Mouse (Mus musculus): ENCODE results near the gene Dpp6. TPM values are rescaled to one million over a fixed set of nuclear protein-coding genes. Genes with fewer than 3 reads are reported as not detected.

The Dpp6 gene
- polyA plus RNA-seq, 1 experiment from 2014 or later = 42.0 TPM

DNA sequence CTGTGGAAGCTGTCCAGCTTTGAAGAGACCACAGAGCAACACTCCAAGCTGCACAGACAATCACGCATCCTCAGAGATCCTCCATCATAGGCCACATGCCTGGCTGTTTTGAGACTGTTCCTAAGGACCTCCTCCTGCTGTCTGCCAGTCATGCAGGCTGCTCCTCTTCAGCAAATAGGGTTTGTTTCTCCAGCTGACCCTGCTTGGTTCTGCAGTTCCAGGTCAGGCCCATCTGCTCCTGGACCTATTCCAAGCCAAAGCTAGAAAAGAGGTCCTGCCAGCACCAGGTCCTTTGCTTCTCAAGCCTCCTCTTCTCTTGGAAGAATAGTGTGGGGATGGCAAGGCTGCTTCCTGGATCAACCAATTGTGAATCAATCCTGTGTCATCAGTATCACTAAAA, 556.9 kb downstream of the Dpp6 start:
- no peak for ATAC-seq

GRCm38 (mm10) chr5:27375841-27376240, 558.8 kb downstream of the Dpp6 start:
- Histone ChIP-seq H3K4me3 (replicated peaks; ENCODE audit: low read length) (no peak overlapping the region), H3K9ac (replicated peaks; ENCODE audit: low read depth, low read length) (no peak overlapping the region), H3K36me3 (ENCODE audit: control insufficient read depth, insufficient read depth) (no peaks in the 10 kb centered on the region), H3K4me2 (ENCODE audit: low read length) (no peak overlapping the region), H3K9me3 (ENCODE audit: control insufficient read depth, low read length) (no peaks in the 10 kb centered on the region), H3K27ac (ENCODE audit: low read length) (no peak overlapping the region), H3K27me3 (replicated peaks; ENCODE audit: control insufficient read depth, insufficient read depth, low read length) (no peaks in the 10 kb centered on the region), H3K4me1 (replicated peaks; ENCODE audit: control insufficient read depth, insufficient read depth, low read length) (no peaks in the 10 kb centered on the region)
- WGBS = 84% methylated on average over 3 of the region's 3 CpGs
- ATAC-seq = no peak

More for the DNA sequence above, 556.9 kb downstream of the Dpp6 start:
- H3K4me2 ChIP-seq (ENCODE audit: low read length) = no peak overlapping the region
- H3K4me3 ChIP-seq (replicated peaks; ENCODE audit: low read length) = no peak overlapping the region
- H3K4me1 ChIP-seq (replicated peaks; ENCODE audit: control insufficient read depth, insufficient read depth, low read length) = no peaks in the 10 kb centered on the region
- H3K36me3 ChIP-seq (ENCODE audit: control insufficient read depth, insufficient read depth) = no peaks in the 10 kb centered on the region
- H3K9me3 ChIP-seq (ENCODE audit: control insufficient read depth, low read length) = no peaks in the 10 kb centered on the region
- H3K27ac ChIP-seq (ENCODE audit: low read length) = no peak overlapping the region
- no peaks in the 10 kb centered on the region for H3K27me3 ChIP-seq (replicated peaks; ENCODE audit: control insufficient read depth, insufficient read depth, low read length)
- no peak overlapping the region for H3K9ac ChIP-seq (replicated peaks; ENCODE audit: low read depth, low read length)
- 74% methylated on average over 1 of the region's 1 CpGs for WGBS

GRCm38 (mm10) chr5:27380656-27381385, 563.8 kb downstream of the Dpp6 start:
- no peaks in the 10 kb centered on the region for H3K9me3 ChIP-seq (ENCODE audit: control insufficient read depth, low read length)
- no peak overlapping the region for H3K4me2 ChIP-seq (ENCODE audit: low read length)
- no peak for ATAC-seq
- H3K27ac ChIP-seq (ENCODE audit: low read length) = no peak overlapping the region
- H3K4me1 ChIP-seq (replicated peaks; ENCODE audit: control insufficient read depth, insufficient read depth, low read length) = no peaks in the 10 kb centered on the region
- no peaks in the 10 kb centered on the region for H3K27me3 ChIP-seq (replicated peaks; ENCODE audit: control insufficient read depth, insufficient read depth, low read length)
- no peak overlapping the region for H3K4me3 ChIP-seq (replicated peaks; ENCODE audit: low read length)
- no peak overlapping the region for H3K9ac ChIP-seq (replicated peaks; ENCODE audit: low read depth, low read length)
- WGBS = 83% methylated on average over 4 of the region's 4 CpGs
- no peaks in the 10 kb centered on the region; the same call in 1 of the 2 replicates for H3K36me3 ChIP-seq (ENCODE audit: control insufficient read depth, insufficient read depth)

DNA sequence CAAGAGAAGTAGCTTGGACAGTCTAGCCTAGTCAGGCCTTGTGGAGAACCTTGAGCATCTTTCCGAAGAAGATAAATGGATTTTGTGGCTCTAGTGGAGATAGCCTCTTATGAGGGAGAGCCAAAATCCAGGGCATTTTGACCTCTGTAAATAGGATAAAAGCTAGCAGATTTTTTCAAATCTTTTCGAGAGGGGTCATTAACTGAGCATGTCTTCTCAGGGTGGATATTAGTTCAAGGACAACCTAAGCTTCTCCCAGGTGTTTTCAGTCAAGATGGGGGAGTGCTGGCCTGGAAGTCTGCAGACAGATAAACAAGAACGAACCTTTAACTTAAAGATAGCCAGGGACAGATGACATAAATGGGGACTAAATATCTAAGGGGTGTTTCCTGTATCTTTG, 581.4 kb downstream of the Dpp6 start:
- H3K9me3 ChIP-seq (ENCODE audit: control insufficient read depth, low read length) = no peaks in the 10 kb centered on the region
- H3K4me2 ChIP-seq (ENCODE audit: low read length) = no peak overlapping the region
- H3K4me3 ChIP-seq (replicated peaks; ENCODE audit: low read length) = no peak overlapping the region
- H3K27ac ChIP-seq (ENCODE audit: low read length) = no peak overlapping the region
- H3K9ac ChIP-seq (replicated peaks; ENCODE audit: low read depth, low read length) = no peak overlapping the region
- no peaks in the 10 kb centered on the region for H3K4me1 ChIP-seq (replicated peaks; ENCODE audit: control insufficient read depth, insufficient read depth, low read length)
- WGBS = 90% methylated on average over 3 of the region's 3 CpGs
- H3K27me3 ChIP-seq (replicated peaks; ENCODE audit: control insufficient read depth, insufficient read depth, low read length) = no peaks in the 10 kb centered on the region
- no peaks in the 10 kb centered on the region for H3K36me3 ChIP-seq (ENCODE audit: control insufficient read depth, insufficient read depth)
- no peak for ATAC-seq

DNA sequence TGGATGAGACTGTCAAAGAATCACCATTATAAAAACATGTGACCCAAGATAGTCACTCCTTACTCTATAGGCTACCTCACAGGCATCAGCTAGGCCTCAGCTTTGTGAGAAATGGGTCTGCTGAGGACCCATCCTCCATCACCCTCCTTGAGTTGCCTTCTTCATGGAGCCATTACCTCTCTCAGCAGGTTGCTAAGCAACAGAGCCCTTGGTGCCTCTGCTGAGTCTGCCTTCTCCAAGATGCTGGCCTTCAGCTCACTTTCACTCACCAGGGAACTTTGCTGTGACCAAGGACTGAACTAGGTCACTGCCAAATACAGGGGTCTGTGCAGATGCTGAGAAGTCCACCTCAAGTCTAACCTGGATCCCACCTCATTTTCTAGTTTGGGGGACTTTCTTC, 582.1 kb downstream of the Dpp6 start:
- no peak for ATAC-seq
- no peaks in the 10 kb centered on the region for H3K36me3 ChIP-seq (ENCODE audit: control insufficient read depth, insufficient read depth)
- no peak overlapping the region for H3K9ac ChIP-seq (replicated peaks; ENCODE audit: low read depth, low read length)
- H3K27me3 ChIP-seq (replicated peaks; ENCODE audit: control insufficient read depth, insufficient read depth, low read length) = no peaks in the 10 kb centered on the region
- no peaks in the 10 kb centered on the region for H3K4me1 ChIP-seq (replicated peaks; ENCODE audit: control insufficient read depth, insufficient read depth, low read length)
- no peak overlapping the region for H3K4me2 ChIP-seq (ENCODE audit: low read length)
- no peaks in the 10 kb centered on the region for H3K9me3 ChIP-seq (ENCODE audit: control insufficient read depth, low read length)
- no peak overlapping the region for H3K27ac ChIP-seq (ENCODE audit: low read length)
- no peak overlapping the region for H3K4me3 ChIP-seq (replicated peaks; ENCODE audit: low read length)

- WGBS = 97% methylated on average over 1 of the region's 1 CpGs
- H3K27ac ChIP-seq (ENCODE audit: low read length) = no peak overlapping the region
- ATAC-seq = no peak
- no peaks in the 10 kb centered on the region for H3K36me3 ChIP-seq (ENCODE audit: control insufficient read depth, insufficient read depth)
- no peaks in the 10 kb centered on the region for H3K4me1 ChIP-seq (replicated peaks; ENCODE audit: control insufficient read depth, insufficient read depth, low read length)
- no peaks in the 10 kb centered on the region for H3K9me3 ChIP-seq (ENCODE audit: control insufficient read depth, low read length)
- no peak overlapping the region for H3K9ac ChIP-seq (replicated peaks; ENCODE audit: low read depth, low read length)
- H3K4me2 ChIP-seq (ENCODE audit: low read length) = no peak overlapping the region
- H3K27me3 ChIP-seq (replicated peaks; ENCODE audit: control insufficient read depth, insufficient read depth, low read length) = no peaks in the 10 kb centered on the region
- no peak overlapping the region for H3K4me3 ChIP-seq (replicated peaks; ENCODE audit: low read length)
Measured at GRCm38 (mm10) chr5:27402616-27403015, 585.6 kb downstream of the Dpp6 start.

- Histone ChIP-seq H3K27me3 (replicated peaks; ENCODE audit: control insufficient read depth, insufficient read depth, low read length) (no peaks in the 10 kb centered on the region), H3K36me3 (ENCODE audit: control insufficient read depth, insufficient read depth) (no peaks in the 10 kb centered on the region), H3K4me2 (ENCODE audit: low read length) (no peak overlapping the region), H3K4me3 (replicated peaks; ENCODE audit: low read length) (no peak overlapping the region), H3K4me1 (replicated peaks; ENCODE audit: control insufficient read depth, insufficient read depth, low read length) (no peaks in the 10 kb centered on the region), H3K9me3 (ENCODE audit: control insufficient read depth, low read length) (no peaks in the 10 kb centered on the region), H3K27ac (ENCODE audit: low read length) (no peak overlapping the region), H3K9ac (replicated peaks; ENCODE audit: low read depth, low read length) (no peak overlapping the region)
- 77% methylated on average over 7 of the region's 7 CpGs for WGBS
- no peak for ATAC-seq
Measured at GRCm38 (mm10) chr5:27408854-27409253, 591.9 kb downstream of the Dpp6 start.

- WGBS = 35% methylated on average over 3 of the region's 3 CpGs
- ATAC-seq = no peak
Measured at GRCm38 (mm10) chr5:27413023-27413422, 596.0 kb downstream of the Dpp6 start.

GRCm38 (mm10) chr5:27415518-27415917, 598.5 kb downstream of the Dpp6 start:
- WGBS = 82% methylated on average over 4 of the region's 4 CpGs
- H3K27ac ChIP-seq (ENCODE audit: low read length) = no peak overlapping the region
- no peaks in the 10 kb centered on the region for H3K9me3 ChIP-seq (ENCODE audit: control insufficient read depth, low read length)
- no peaks in the 10 kb centered on the region for H3K27me3 ChIP-seq (replicated peaks; ENCODE audit: control insufficient read depth, insufficient read depth, low read length)
- H3K4me2 ChIP-seq (ENCODE audit: low read length) = no peak overlapping the region
- H3K4me3 ChIP-seq (replicated peaks; ENCODE audit: low read length) = no peak overlapping the region
- H3K9ac ChIP-seq (replicated peaks; ENCODE audit: low read depth, low read length) = no peak overlapping the region
- ATAC-seq = no peak
- no peaks in the 10 kb centered on the region for H3K4me1 ChIP-seq (replicated peaks; ENCODE audit: control insufficient read depth, insufficient read depth, low read length)
- H3K36me3 ChIP-seq (ENCODE audit: control insufficient read depth, insufficient read depth) = no peaks in the 10 kb centered on the region

More at GRCm38 (mm10) chr5:27413023-27413422, 596.0 kb downstream of the Dpp6 start:
- no peaks in the 10 kb centered on the region for H3K4me1 ChIP-seq (replicated peaks; ENCODE audit: control insufficient read depth, insufficient read depth, low read length)
- H3K36me3 ChIP-seq (ENCODE audit: control insufficient read depth, insufficient read depth) = no peaks in the 10 kb centered on the region
- H3K4me2 ChIP-seq (ENCODE audit: low read length) = no peak overlapping the region
- H3K4me3 ChIP-seq (replicated peaks; ENCODE audit: low read length) = no peak overlapping the region
- H3K27ac ChIP-seq (ENCODE audit: low read length) = no peak overlapping the region
- H3K9me3 ChIP-seq (ENCODE audit: control insufficient read depth, low read length) = no peaks in the 10 kb centered on the region
- no peak overlapping the region for H3K9ac ChIP-seq (replicated peaks; ENCODE audit: low read depth, low read length)
- no peaks in the 10 kb centered on the region for H3K27me3 ChIP-seq (replicated peaks; ENCODE audit: control insufficient read depth, insufficient read depth, low read length)

- no peak overlapping the region for H3K4me2 ChIP-seq (ENCODE audit: low read length)
- ATAC-seq = no peak
- H3K27me3 ChIP-seq (replicated peaks; ENCODE audit: control insufficient read depth, insufficient read depth, low read length) = no peaks in the 10 kb centered on the region
- H3K9ac ChIP-seq (replicated peaks; ENCODE audit: low read depth, low read length) = no peak overlapping the region
- H3K4me1 ChIP-seq (replicated peaks; ENCODE audit: control insufficient read depth, insufficient read depth, low read length) = no peaks in the 10 kb centered on the region
- no peaks in the 10 kb centered on the region for H3K9me3 ChIP-seq (ENCODE audit: control insufficient read depth, low read length)
- 61% methylated on average over 4 of the region's 4 CpGs for WGBS
- no peak overlapping the region for H3K4me3 ChIP-seq (replicated peaks; ENCODE audit: low read length)
- no peak overlapping the region for H3K27ac ChIP-seq (ENCODE audit: low read length)
- no peaks in the 10 kb centered on the region for H3K36me3 ChIP-seq (ENCODE audit: control insufficient read depth, insufficient read depth)
Measured at GRCm38 (mm10) chr5:27416571-27416970, 599.6 kb downstream of the Dpp6 start.

Data from forebrain, embryonic 16.5 days (tissue).